Mouse (Mus musculus): Measurements from ENCODE around the gene Hydin. TPM values are rescaled to one million over a fixed set of nuclear protein-coding genes. Genes with fewer than 3 reads are reported as not detected.

The Hydin gene
- polyA plus RNA-seq, 1 experiment from 2014 or later: 0.36 TPM

GRCm38 (mm10) chr8:110253986-110254385 lies 12.8 kb upstream of the Hydin start:
- no peak overlapping the region for H3K27ac ChIP-seq (ENCODE audit: low read depth, low read length)
- no peak for ATAC-seq (ENCODE audit: low FRiP score)

GRCm38 (mm10) chr8:110265796-110266305 lies 926 bp upstream of the Hydin start:
- WGBS: 76% methylated on average over 11 of the region's 11 CpGs
- DNase-seq (ENCODE audit: low spot score): no peak
- Histone ChIP-seq H3K9me3 (ENCODE audit: control insufficient read depth, low read length) (no peaks in the 10 kb centered on the region), H3K27ac (ENCODE audit: low read depth, low read length) (no peak overlapping the region), H3K27me3 (ENCODE audit: control insufficient read depth, insufficient read depth, low read length) (no peaks in the 10 kb centered on the region), H3K9ac (ENCODE audit: low read depth, low read length) (no peak overlapping the region), H3K36me3 (ENCODE audit: control insufficient read depth, insufficient read depth, low read length) (no peaks in the 10 kb centered on the region), H3K4me1 (replicated peaks; ENCODE audit: control insufficient read depth, insufficient read depth, low read length) (no peaks in the 10 kb centered on the region), H3K4me2 (replicated peaks; ENCODE audit: low read depth, low read length) (no peak overlapping the region), H3K4me3 (ENCODE audit: low read depth, low read length) (no peak overlapping the region)
- ATAC-seq (ENCODE audit: low FRiP score): no peak

More at GRCm38 (mm10) chr8:110253986-110254385, 12.8 kb upstream of the Hydin start:
- WGBS: 87% methylated on average over 4 of the region's 4 CpGs
- Histone ChIP-seq H3K4me1 (replicated peaks; ENCODE audit: control insufficient read depth, insufficient read depth, low read length) (no peaks in the 10 kb centered on the region), H3K9ac (ENCODE audit: low read depth, low read length) (no peak overlapping the region), H3K4me3 (ENCODE audit: low read depth, low read length) (no peak overlapping the region), H3K27me3 (ENCODE audit: control insufficient read depth, insufficient read depth, low read length) (no peaks in the 10 kb centered on the region), H3K36me3 (ENCODE audit: control insufficient read depth, insufficient read depth, low read length) (no peaks in the 10 kb centered on the region), H3K9me3 (ENCODE audit: control insufficient read depth, low read length) (no peaks in the 10 kb centered on the region), H3K4me2 (replicated peaks; ENCODE audit: low read depth, low read length) (no peak overlapping the region)
- no peak for DNase-seq (ENCODE audit: low spot score)

- H3K9me3 ChIP-seq (ENCODE audit: control insufficient read depth, low read length): no peaks in the 10 kb centered on the region
- WGBS: 13% methylated on average over 12 of the region's 12 CpGs
- H3K4me1 ChIP-seq (replicated peaks; ENCODE audit: control insufficient read depth, insufficient read depth, low read length): no peaks in the 10 kb centered on the region
- H3K4me2 ChIP-seq (replicated peaks; ENCODE audit: low read depth, low read length): peak overlapping the region; percentile 57
- H3K9ac ChIP-seq (ENCODE audit: low read depth, low read length): peak overlapping the region; percentile 49; the same call in 1 of the 2 replicates
- peak overlapping the region; percentile 35 for H3K4me3 ChIP-seq (ENCODE audit: low read depth, low read length)
- no peaks in the 10 kb centered on the region for H3K27me3 ChIP-seq (ENCODE audit: control insufficient read depth, insufficient read depth, low read length)
- H3K36me3 ChIP-seq (ENCODE audit: control insufficient read depth, insufficient read depth, low read length): no peaks in the 10 kb centered on the region
- no peak overlapping the region for H3K27ac ChIP-seq (ENCODE audit: low read depth, low read length)
- ATAC-seq (ENCODE audit: low FRiP score) (no peak; the same call in 1 of the 2 replicates), DNase-seq (ENCODE audit: low spot score) (no peak)
These were observed 491 bp downstream of the Hydin start for GRCm38 (mm10) chr8:110267268-110267667.

- Histone ChIP-seq H3K27ac (ENCODE audit: low read depth, low read length) (no peak overlapping the region), H3K36me3 (ENCODE audit: control insufficient read depth, insufficient read depth, low read length) (no peaks in the 10 kb centered on the region), H3K9me3 (ENCODE audit: control insufficient read depth, low read length) (no peaks in the 10 kb centered on the region), H3K27me3 (ENCODE audit: control insufficient read depth, insufficient read depth, low read length) (no peaks in the 10 kb centered on the region), H3K4me1 (replicated peaks; ENCODE audit: control insufficient read depth, insufficient read depth, low read length) (no peaks in the 10 kb centered on the region), H3K9ac (ENCODE audit: low read depth, low read length) (no peak overlapping the region), H3K4me3 (ENCODE audit: low read depth, low read length) (no peak overlapping the region), H3K4me2 (replicated peaks; ENCODE audit: low read depth, low read length) (no peak overlapping the region)
- ATAC-seq (ENCODE audit: low FRiP score) (no peak), DNase-seq (ENCODE audit: low spot score) (no peak)
- 89% methylated on average over 4 of the region's 4 CpGs for WGBS
These were observed 3.9 kb downstream of the Hydin start for GRCm38 (mm10) chr8:110270659-110271058.

DNA sequence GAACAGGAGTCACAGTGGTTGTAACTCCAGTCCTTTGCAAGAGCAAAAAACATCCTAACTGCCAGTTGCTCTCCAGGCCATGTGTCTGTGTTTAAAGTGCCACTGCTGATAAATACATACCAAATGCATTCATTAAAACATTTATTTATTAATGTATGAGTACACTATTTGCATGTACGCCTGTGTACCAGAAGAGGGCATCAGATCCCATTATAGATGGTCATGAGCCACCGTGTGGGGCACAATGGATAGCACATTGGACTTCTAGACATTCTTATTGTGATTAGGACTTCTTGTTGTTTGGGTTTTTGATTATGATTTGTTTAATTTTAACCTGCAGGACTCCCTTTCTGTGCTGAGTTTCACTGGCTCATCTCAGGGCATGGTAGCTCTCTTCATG lies 6.6 kb downstream of the Hydin start:
- no peak overlapping the region for H3K4me3 ChIP-seq (ENCODE audit: low read depth, low read length)
- H3K27ac ChIP-seq (ENCODE audit: low read depth, low read length): no peak overlapping the region
- no peak for DNase-seq (ENCODE audit: low spot score)
- H3K36me3 ChIP-seq (ENCODE audit: control insufficient read depth, insufficient read depth, low read length): no peaks in the 10 kb centered on the region
- H3K9me3 ChIP-seq (ENCODE audit: control insufficient read depth, low read length): no peaks in the 10 kb centered on the region
- H3K9ac ChIP-seq (ENCODE audit: low read depth, low read length): no peak overlapping the region
- no peak overlapping the region for H3K4me2 ChIP-seq (replicated peaks; ENCODE audit: low read depth, low read length)
- no peaks in the 10 kb centered on the region for H3K27me3 ChIP-seq (ENCODE audit: control insufficient read depth, insufficient read depth, low read length)
- H3K4me1 ChIP-seq (replicated peaks; ENCODE audit: control insufficient read depth, insufficient read depth, low read length): no peaks in the 10 kb centered on the region
- WGBS: 61% methylated on average over 2 of the region's 2 CpGs
- ATAC-seq (ENCODE audit: low FRiP score): no peak

GRCm38 (mm10) chr8:110275465-110276258 lies 8.9 kb downstream of the Hydin start:
- DNase-seq (ENCODE audit: low spot score): no peak

DNA sequence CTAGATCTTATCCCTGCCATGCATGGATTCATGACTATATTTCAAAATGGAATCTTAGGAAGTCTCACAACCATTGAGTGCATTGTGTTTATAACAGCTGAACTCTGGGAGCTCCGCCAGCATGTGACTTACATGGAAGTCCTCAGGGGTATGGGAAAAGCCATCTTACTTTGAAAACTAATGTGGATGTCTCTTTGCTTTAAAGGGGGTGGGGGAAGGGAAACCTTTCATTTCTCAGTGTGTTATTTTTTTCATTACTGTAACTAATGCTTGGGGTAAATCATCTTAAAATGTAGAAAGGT lies 9.4 kb downstream of the Hydin start:
- DNase-seq (ENCODE audit: low spot score) (no peak), ATAC-seq (ENCODE audit: low FRiP score) (no peak)
- H3K9me3 ChIP-seq (ENCODE audit: control insufficient read depth, low read length): no peaks in the 10 kb centered on the region
- no peak overlapping the region for H3K9ac ChIP-seq (ENCODE audit: low read depth, low read length)
- no peak overlapping the region for H3K4me2 ChIP-seq (replicated peaks; ENCODE audit: low read depth, low read length)
- no peaks in the 10 kb centered on the region for H3K36me3 ChIP-seq (ENCODE audit: control insufficient read depth, insufficient read depth, low read length)
- 88% methylated on average over 1 of the region's 1 CpGs for WGBS
- no peaks in the 10 kb centered on the region for H3K27me3 ChIP-seq (ENCODE audit: control insufficient read depth, insufficient read depth, low read length)
- no peaks in the 10 kb centered on the region for H3K4me1 ChIP-seq (replicated peaks; ENCODE audit: control insufficient read depth, insufficient read depth, low read length)
- no peak overlapping the region for H3K4me3 ChIP-seq (ENCODE audit: low read depth, low read length)
- H3K27ac ChIP-seq (ENCODE audit: low read depth, low read length): no peak overlapping the region

More at GRCm38 (mm10) chr8:110275465-110276258, 8.9 kb downstream of the Hydin start:
- no peaks in the 10 kb centered on the region for H3K36me3 ChIP-seq (ENCODE audit: control insufficient read depth, insufficient read depth, low read length)
- no peak overlapping the region for H3K4me3 ChIP-seq (ENCODE audit: low read depth, low read length)
- H3K4me2 ChIP-seq (replicated peaks; ENCODE audit: low read depth, low read length): no peak overlapping the region
- no peaks in the 10 kb centered on the region for H3K9me3 ChIP-seq (ENCODE audit: control insufficient read depth, low read length)
- H3K9ac ChIP-seq (ENCODE audit: low read depth, low read length): no peak overlapping the region
- no peak overlapping the region for H3K27ac ChIP-seq (ENCODE audit: low read depth, low read length)
- ATAC-seq (ENCODE audit: low FRiP score): no peak
- H3K4me1 ChIP-seq (replicated peaks; ENCODE audit: control insufficient read depth, insufficient read depth, low read length): no peaks in the 10 kb centered on the region
- WGBS: 86% methylated on average over 21 of the region's 21 CpGs
- H3K27me3 ChIP-seq (ENCODE audit: control insufficient read depth, insufficient read depth, low read length): no peaks in the 10 kb centered on the region

GRCm38 (mm10) chr8:110312715-110313114 lies 45.9 kb downstream of the Hydin start:
- no peak overlapping the region for H3K4me3 ChIP-seq (ENCODE audit: low read depth, low read length)
- ATAC-seq (ENCODE audit: low FRiP score): no peak

GRCm38 (mm10) chr8:110315826-110316225 lies 49.0 kb downstream of the Hydin start:
- Histone ChIP-seq H3K9me3 (ENCODE audit: control insufficient read depth, low read length) (no peaks in the 10 kb centered on the region), H3K36me3 (ENCODE audit: control insufficient read depth, insufficient read depth, low read length) (no peaks in the 10 kb centered on the region), H3K4me3 (ENCODE audit: low read depth, low read length) (no peak overlapping the region), H3K4me2 (replicated peaks; ENCODE audit: low read depth, low read length) (no peak overlapping the region), H3K27me3 (ENCODE audit: control insufficient read depth, insufficient read depth, low read length) (no peaks in the 10 kb centered on the region), H3K4me1 (replicated peaks; ENCODE audit: control insufficient read depth, insufficient read depth, low read length) (0 out of 2 replicates have a peak, but pooled peaks cover 3% of the 10 kb centered on the region), H3K27ac (ENCODE audit: low read depth, low read length) (no peak overlapping the region), H3K9ac (ENCODE audit: low read depth, low read length) (no peak overlapping the region)
- no peak for ATAC-seq (ENCODE audit: low FRiP score)
- 62% methylated on average over 7 of the region's 7 CpGs for WGBS
- DNase-seq (ENCODE audit: low spot score): no peak

More at GRCm38 (mm10) chr8:110312715-110313114, 45.9 kb downstream of the Hydin start:
- Histone ChIP-seq H3K27me3 (ENCODE audit: control insufficient read depth, insufficient read depth, low read length) (no peaks in the 10 kb centered on the region), H3K27ac (ENCODE audit: low read depth, low read length) (no peak overlapping the region), H3K36me3 (ENCODE audit: control insufficient read depth, insufficient read depth, low read length) (no peaks in the 10 kb centered on the region), H3K4me1 (replicated peaks; ENCODE audit: control insufficient read depth, insufficient read depth, low read length) (0 out of 2 replicates have a peak, but pooled peaks cover 3% of the 10 kb centered on the region), H3K4me2 (replicated peaks; ENCODE audit: low read depth, low read length) (no peak overlapping the region), H3K9me3 (ENCODE audit: control insufficient read depth, low read length) (no peaks in the 10 kb centered on the region), H3K9ac (ENCODE audit: low read depth, low read length) (no peak overlapping the region)
- no peak for DNase-seq (ENCODE audit: low spot score)
- WGBS: 78% methylated on average over 2 of the region's 2 CpGs

Data from hindbrain, embryonic 11.5 days (tissue).